Mouse (Mus musculus) heart, adult 2 months (tissue): ENCODE measurements around the gene Vwa8.

Experiments
- CTCF ChIP-seq: fragments of 200-600 bp; IDR thresholded peaks from 2 replicates; pipeline ENCODE4 v1.8.1; 2022; ENCODE audit warnings: antibody characterized with exemption, mild to moderate bottlenecking, moderate library complexity
- EP300 ChIP-seq: fragments of 200-500 bp; IDR thresholded peaks from 2 replicates; pipeline ENCODE4 v1.6.1; 2011; ENCODE audit warnings: low read depth, low read length, control low read depth; ENCODE audit not compliant: insufficient read depth

DNA sequence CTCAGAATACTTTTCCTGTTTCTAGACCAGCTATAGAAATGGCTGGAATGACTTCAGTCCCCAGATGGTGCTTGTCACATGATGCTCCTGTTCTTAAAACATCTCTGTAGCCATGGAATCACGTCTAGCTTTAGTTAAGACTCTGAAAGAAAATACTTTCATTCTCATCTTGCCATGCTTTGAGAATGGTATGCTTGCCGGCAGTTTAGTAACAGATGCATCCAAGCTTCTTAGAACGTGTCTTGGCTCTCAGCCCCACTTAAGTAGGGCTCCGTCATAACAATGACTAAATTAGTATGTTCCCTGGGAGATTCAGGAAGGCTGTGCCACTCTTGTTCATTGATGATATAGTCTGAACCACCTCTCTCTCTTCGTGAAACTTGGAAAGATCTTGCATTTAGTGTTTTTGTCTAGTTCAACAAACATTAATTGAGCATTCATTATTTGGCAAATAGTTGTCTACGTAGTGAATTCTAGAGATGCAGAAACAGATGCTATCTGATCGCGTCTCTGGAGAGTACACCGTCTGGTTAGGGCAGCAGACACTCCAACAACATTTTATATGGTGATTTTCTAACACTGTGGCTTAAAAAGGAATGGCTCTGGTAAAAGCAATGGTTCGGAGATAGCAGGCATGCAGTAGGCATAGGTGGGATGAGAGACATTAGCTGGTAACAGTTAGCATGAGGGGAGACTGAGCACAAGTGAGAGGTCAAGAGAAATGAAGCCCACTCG is 93.1 kb downstream of the Vwa8 start:
- no peak for TF ChIP-seq CTCF
- no peak for TF ChIP-seq EP300
